Mouse (Mus musculus) hindbrain, embryonic 14.5 days (tissue): ENCODE data around the gene Klf3. TPM values are rescaled to one million over a fixed set of nuclear protein-coding genes. Genes with fewer than 3 reads are reported as not detected.
A peak's percentile ranks its signal among the peaks of the same experiment; 100 is the strongest.

Source experiments
- ATAC-seq: fragments of 200-750 bp; cut with Nextera tagmentation; 2 replicates; pipeline ENCODE4 v1.8.0; 2017; ENCODE audit warnings: moderate number of reproducible peaks, mild to moderate bottlenecking, moderate TSS enrichment, moderate library complexity; ENCODE audit not compliant: low FRiP score
- DNase-seq: peaks from one replicate; pipeline ENCODE4 v3.0.0-alpha.2; 2015; ENCODE audit warnings: low spot score
- H3K27ac ChIP-seq: fragments of 300-500 bp; sonication (generic); 2 replicates; pipeline ENCODE4 v1.5.1; 2014; ENCODE audit warnings: mild to moderate bottlenecking, moderate library complexity
- H3K27me3 ChIP-seq: fragments of 300-500 bp; sonication (generic); 2 replicates; pipeline ENCODE4 v1.6.1; 2014; ENCODE audit warnings: mild to moderate bottlenecking, low read length, mixed read lengths; ENCODE audit not compliant: control insufficient read depth, insufficient read depth
- H3K36me3 ChIP-seq: fragments of 300-500 bp; sonication (generic); replicated peaks from 2 replicates; pipeline ENCODE4 v1.6.1; 2014; ENCODE audit not compliant: control insufficient read depth, insufficient read depth
- H3K4me1 ChIP-seq: fragments of 300-500 bp; sonication (generic); replicated peaks from 2 replicates; pipeline ENCODE4 v1.6.1; 2014; ENCODE audit warnings: antibody characterized with exemption, low read length, mixed read lengths; ENCODE audit not compliant: control insufficient read depth, insufficient read depth
- H3K4me2 ChIP-seq: fragments of 300-500 bp; sonication (generic); replicated peaks from 2 replicates; pipeline ENCODE4 v1.6.1; 2014; ENCODE audit warnings: mild to moderate bottlenecking, moderate library complexity
- H3K4me3 ChIP-seq: fragments of 300-500 bp; sonication (generic); replicated peaks from 2 replicates; pipeline ENCODE4 v1.5.1; 2014; ENCODE audit warnings: mild to moderate bottlenecking, low read length
- H3K9ac ChIP-seq: fragments of 300-500 bp; sonication (generic); 2 replicates; pipeline ENCODE4 v1.6.1; 2014
- H3K9me3 ChIP-seq: fragments of 300-500 bp; sonication (generic); 2 replicates; pipeline ENCODE4 v1.6.1; 2016; ENCODE audit warnings: low read length; ENCODE audit not compliant: control insufficient read depth
- WGBS: fragments of 180-500 bp; shearing (Covaris S2); extraction: QIAGEN DNeasy Blood & Tissue Kit; methylation state at CpG from one replicate; pipeline ENCODE4 v1.1.7; 2014; 5-methylcytosine and 5-hydroxymethylcytosine counted together
- polyA plus RNA-seq: library from polyadenylated mRNA; unstranded; fragments of >200 nt; fragmentation: Nextera tagmentation; extraction: Ambion mirVana; gene quantifications from 2 replicates; pipeline ENCODE4 v1.2.1, GENCODE M21; 2014

Klf3 gene
- polyA plus RNA-seq, 1 experiment from 2014 or later, result 24.3 TPM

- no peaks in the 10 kb centered on the region for H3K27me3 ChIP-seq
- no peaks in the 10 kb centered on the region for H3K4me1 ChIP-seq
- 52% methylated on average over 9 of the region's 9 CpGs for whole genome bisulfite sequencing
- peak; percentile 47 for DNase-seq
- no peaks in the 10 kb centered on the region for H3K9me3 ChIP-seq
- ATAC-seq, result peak; percentile 68; the same call in 1 of the 2 replicates
- H3K27ac ChIP-seq, result no peak overlapping the region
- H3K36me3 ChIP-seq, result no peaks in the 10 kb centered on the region
- no peak overlapping the region for H3K9ac ChIP-seq
- no peak overlapping the region for H3K4me3 ChIP-seq
- H3K4me2 ChIP-seq, result no peak overlapping the region
These were observed 59.1 kb downstream of the Klf3 start for GRCm38 (mm10) chr5:64862269-64862668.

GRCm38 (mm10) chr5:64864699-64865108, 61.5 kb downstream of the Klf3 start:
- no peaks in the 10 kb centered on the region for H3K9me3 ChIP-seq
- no peak for ATAC-seq
- no peak overlapping the region for H3K27ac ChIP-seq
- H3K9ac ChIP-seq, result no peak overlapping the region
- H3K4me2 ChIP-seq, result no peak overlapping the region
- H3K36me3 ChIP-seq, result no peaks in the 10 kb centered on the region
- 58% methylated on average over 4 of the region's 4 CpGs for WGBS
- DNase-seq, result no peak
- no peaks in the 10 kb centered on the region for H3K27me3 ChIP-seq
- H3K4me3 ChIP-seq, result no peak overlapping the region
- no peaks in the 10 kb centered on the region for H3K4me1 ChIP-seq

GRCm38 (mm10) chr5:64865219-64865964, 62.2 kb downstream of the Klf3 start:
- Histone ChIP-seq H3K36me3 (no peaks in the 10 kb centered on the region), H3K27me3 (no peaks in the 10 kb centered on the region), H3K4me2 (no peak overlapping the region), H3K27ac (no peak overlapping the region), H3K9me3 (no peaks in the 10 kb centered on the region), H3K4me1 (no peaks in the 10 kb centered on the region), H3K4me3 (no peak overlapping the region), H3K9ac (no peak overlapping the region)
- ATAC-seq (no peak), DNase-seq (no peak)
- WGBS, result 82% methylated on average over 12 of the region's 12 CpGs

- H3K9ac ChIP-seq, result no peak overlapping the region
- no peaks in the 10 kb centered on the region for H3K27me3 ChIP-seq
- no peaks in the 10 kb centered on the region for H3K4me1 ChIP-seq
- DNase-seq, result peak; percentile 84
- no peak for ATAC-seq
- H3K9me3 ChIP-seq, result no peaks in the 10 kb centered on the region
- no peak overlapping the region for H3K4me2 ChIP-seq
- H3K27ac ChIP-seq, result no peak overlapping the region
- no peaks in the 10 kb centered on the region for H3K36me3 ChIP-seq
- H3K4me3 ChIP-seq, result no peak overlapping the region
- WGBS, result 31% methylated on average over 5 of the region's 5 CpGs
These were observed 63.3 kb downstream of the Klf3 start for GRCm38 (mm10) chr5:64866331-64867050.

GRCm38 (mm10) chr5:64867124-64867523, 63.9 kb downstream of the Klf3 start:
- Histone ChIP-seq H3K27me3 (no peaks in the 10 kb centered on the region), H3K4me1 (no peaks in the 10 kb centered on the region), H3K9ac (no peak overlapping the region), H3K27ac (no peak overlapping the region), H3K9me3 (no peaks in the 10 kb centered on the region), H3K36me3 (no peaks in the 10 kb centered on the region), H3K4me2 (no peak overlapping the region), H3K4me3 (no peak overlapping the region)
- WGBS, result 60% methylated on average over 9 of the region's 9 CpGs
- no peak for DNase-seq
- ATAC-seq, result no peak

GRCm38 (mm10) chr5:64867551-64867950, 64.4 kb downstream of the Klf3 start:
- 81% methylated on average over 5 of the region's 5 CpGs for WGBS
- H3K36me3 ChIP-seq, result no peaks in the 10 kb centered on the region
- no peaks in the 10 kb centered on the region for H3K27me3 ChIP-seq
- H3K9ac ChIP-seq, result no peak overlapping the region
- H3K9me3 ChIP-seq, result no peaks in the 10 kb centered on the region
- no peak overlapping the region for H3K27ac ChIP-seq
- no peaks in the 10 kb centered on the region for H3K4me1 ChIP-seq
- ATAC-seq (no peak), DNase-seq (no peak)
- H3K4me2 ChIP-seq, result no peak overlapping the region
- H3K4me3 ChIP-seq, result no peak overlapping the region

- Histone ChIP-seq H3K36me3 (no peaks in the 10 kb centered on the region), H3K4me1 (peaks cover 18% of the 10 kb centered on the region; the same call in 1 of the 2 replicates), H3K9me3 (no peaks in the 10 kb centered on the region), H3K27me3 (no peaks in the 10 kb centered on the region), H3K4me2 (no peak overlapping the region), H3K27ac (no peak overlapping the region), H3K9ac (no peak overlapping the region), H3K4me3 (no peak overlapping the region)
- ATAC-seq, result no peak
- peak; percentile 33 for DNase-seq
- WGBS, result 75% methylated on average over 12 of the region's 12 CpGs
These were observed 73.1 kb downstream of the Klf3 start for GRCm38 (mm10) chr5:64876086-64876830.

- H3K4me2 ChIP-seq, result no peak overlapping the region
- no peaks in the 10 kb centered on the region for H3K36me3 ChIP-seq
- no peak overlapping the region for H3K4me3 ChIP-seq
- peak overlapping the region; percentile 63 for H3K27ac ChIP-seq
- H3K27me3 ChIP-seq, result no peaks in the 10 kb centered on the region
- H3K4me1 ChIP-seq, result peaks cover 18% of the 10 kb centered on the region; the same call in 1 of the 2 replicates
- WGBS, result 16% methylated on average over 15 of the region's 15 CpGs
- ATAC-seq (peak; percentile 53; the same call in 1 of the 2 replicates), DNase-seq (no peak)
- no peaks in the 10 kb centered on the region for H3K9me3 ChIP-seq
- no peak overlapping the region for H3K9ac ChIP-seq
These were observed 74.2 kb downstream of the Klf3 start for GRCm38 (mm10) chr5:64877235-64878026.
